Mouse (Mus musculus) cerebellum, adult 18-20 months (tissue): ENCODE data around the gene Tmem25.
"Not testable (repeated sequence)": the region's sequence is repeated elsewhere in the genome, so short reads cannot be mapped to it uniquely, and the experiment has no call there.

Experiments used
- DNase-seq, 2 experiments: peaks; one replicate each; pipeline ENCODE4 v3.0.0; 2021

The Tmem25 gene

DNA sequence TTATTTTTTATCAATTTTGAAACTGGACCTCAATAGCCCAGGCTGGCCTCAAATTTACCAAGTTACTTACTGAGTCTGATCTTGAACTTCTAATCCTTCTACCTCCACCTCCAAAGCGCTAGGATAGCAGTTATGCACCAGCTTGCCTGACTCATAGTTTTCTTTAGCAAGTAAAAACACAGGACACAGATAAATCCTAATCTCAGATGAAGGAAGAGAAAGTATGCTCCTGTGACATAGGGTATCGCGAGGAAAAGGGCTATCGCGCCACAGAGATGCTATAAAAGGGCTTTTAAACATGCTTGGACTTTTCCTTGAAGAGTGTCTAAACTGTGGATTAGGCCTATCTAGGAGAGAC lies 26.7 kb downstream of the Tmem25 start:
- no peak for DNase-seq

GRCm38 (mm10) chr9:44771376-44771775 lies 27.7 kb downstream of the Tmem25 start:
- DNase-seq = no peak

- not testable (repeated sequence) for DNase-seq
Observed at GRCm38 (mm10) chr9:44768029-44768394, 31.1 kb downstream of the Tmem25 start.

DNA sequence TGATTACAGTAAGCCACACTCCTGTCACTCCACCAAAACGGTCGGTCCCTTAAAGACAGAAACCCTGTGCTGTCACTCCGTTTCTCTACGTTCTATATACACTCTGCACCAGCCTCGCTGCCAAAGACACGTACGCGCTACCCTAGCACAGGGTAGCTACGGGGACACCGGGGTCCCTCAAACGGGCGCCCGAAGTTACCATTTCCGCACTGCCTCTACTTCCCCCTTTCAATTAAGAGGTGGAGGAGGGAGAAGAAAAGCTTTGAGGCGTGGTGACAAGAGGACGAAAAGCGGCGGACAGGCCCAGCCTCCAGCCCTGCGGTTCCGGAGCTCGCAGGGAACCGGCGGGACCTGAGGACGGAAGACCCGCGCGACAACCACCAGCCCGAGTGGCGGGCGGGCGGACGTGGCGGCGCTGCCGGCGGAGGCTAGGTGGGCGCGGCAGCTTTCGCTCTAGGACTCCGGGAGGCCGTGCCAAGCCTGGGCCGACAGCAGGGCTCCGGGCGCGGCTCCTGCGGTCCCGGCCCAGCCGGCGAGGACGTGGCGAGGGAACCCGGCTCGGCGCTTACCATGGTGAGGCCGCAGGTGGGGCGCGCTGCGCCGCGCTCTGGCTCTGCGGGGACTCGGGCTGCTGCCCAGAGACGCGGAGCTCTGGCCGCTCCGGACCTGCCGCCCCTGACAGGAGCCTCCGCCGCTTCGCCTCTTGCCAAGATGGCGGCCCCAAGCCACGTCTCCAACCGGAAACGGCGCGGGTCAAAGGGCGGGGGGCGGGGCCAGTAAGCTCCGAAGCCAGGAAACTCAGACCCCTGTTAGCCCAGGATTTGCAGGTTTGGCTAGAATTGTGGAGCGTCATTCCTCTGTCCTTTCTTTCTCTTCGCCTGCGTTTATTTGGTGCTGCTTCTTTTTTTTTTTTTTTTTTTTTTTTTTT lies 31.7 kb downstream of the Tmem25 start, which contains the start of the genes Arcn1 and Ift46:
Arcn1 (minus strand) TSS at position 745 of the 928 bp plus-strand sequence.
Ift46 (plus strand) TSS at position 808 of the 928 bp plus-strand sequence.
- DNase-seq = peak; percentile 83 to 86

GRCm38 (mm10) chr9:44760873-44761272 lies 38.2 kb downstream of the Tmem25 start:
- DNase-seq = no peak

GRCm38 (mm10) chr9:44748473-44748872 lies 50.6 kb downstream of the Tmem25 start:
- no peak for DNase-seq

DNA sequence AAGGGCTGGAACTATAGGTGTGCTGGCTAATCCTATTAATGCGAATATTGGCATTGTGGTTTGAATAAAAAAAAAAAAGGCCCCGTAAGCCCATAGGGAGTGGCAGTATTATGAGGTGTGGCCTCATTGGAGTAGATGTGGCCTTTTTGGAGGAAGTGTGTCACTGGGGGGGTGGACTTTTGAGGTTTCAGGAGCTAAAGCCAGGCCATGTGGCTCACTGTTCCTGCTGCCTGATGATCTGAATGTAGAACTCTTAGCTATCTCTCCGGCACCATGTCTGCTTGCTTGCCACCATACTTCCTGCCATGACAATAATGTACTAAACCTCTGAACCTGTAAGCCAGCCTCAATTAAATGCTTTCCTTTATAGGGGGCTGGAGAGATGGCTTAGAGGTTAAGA lies 51.8 kb downstream of the Tmem25 start:
- DNase-seq = no peak

- DNase-seq = no peak
Observed at GRCm38 (mm10) chr9:44746666-44747065, 52.4 kb downstream of the Tmem25 start.

- no peak for DNase-seq
Observed at GRCm38 (mm10) chr9:44745371-44745770, 53.7 kb downstream of the Tmem25 start.
